Mouse (Mus musculus) lung, postnatal 0 days (tissue): Measurements from ENCODE around the gene Vpreb3.

Experiments used
- CTCF ChIP-seq: IDR thresholded peaks from 2 replicates; pipeline ENCODE4 v1.5.1; 2016; ENCODE audit warnings: antibody characterized with exemption, mild to moderate bottlenecking
- EP300 ChIP-seq: IDR thresholded peaks from 2 replicates; pipeline ENCODE4 v1.6.1; 2016; ENCODE audit warnings: antibody characterized with exemption, mild to moderate bottlenecking, control low read depth

- TF ChIP-seq CTCF (no peak), EP300 (no peak)
Observed at GRCm38 (mm10) chr10:75939481-75940234, 3.2 kb upstream of the Vpreb3 start.
